Mouse (Mus musculus) bone marrow, adult 2 months (tissue): Measurements from ENCODE around the gene Rnf220. TPM values are rescaled to one million over a fixed set of nuclear protein-coding genes. Genes with fewer than 3 reads are reported as not detected.

ENCODE experiments used
- H3K27ac ChIP-seq: fragments of 200-500 bp; 2 replicates; pipeline ENCODE4 v1.5.1; 2012; ENCODE audit warnings: low read depth, mild to moderate bottlenecking, control low read depth, inconsistent platforms, low read length; ENCODE audit not compliant: control insufficient read depth, poor library complexity, insufficient read depth
- H3K4me1 ChIP-seq: fragments of 200-500 bp; 2 replicates; pipeline ENCODE4 v1.6.1; 2011; ENCODE audit warnings: low read length; ENCODE audit not compliant: control insufficient read depth, insufficient read depth
- H3K4me3 ChIP-seq: fragments of 200-500 bp; replicated peaks from 2 replicates; pipeline ENCODE3; 2011; ENCODE audit warnings: mild to moderate bottlenecking, low read depth, low read length, control low read depth; ENCODE audit not compliant: control insufficient read depth
- CTCF ChIP-seq: fragments of 200-500 bp; IDR thresholded peaks from 2 replicates; pipeline ENCODE4 v1.5.1; 2011; ENCODE audit warnings: low read length, control low read depth; ENCODE audit not compliant: control insufficient read depth, insufficient read depth
- POLR2A ChIP-seq: fragments of 200-500 bp; IDR thresholded peaks from 2 replicates; pipeline ENCODE4 v1.6.1; 2011; ENCODE audit warnings: low read depth, mild to moderate bottlenecking, control low read depth, low read length, borderline replicate concordance; ENCODE audit not compliant: control insufficient read depth
- WGBS: fragments of 180-500 bp; shearing (Covaris S2); methylation state at CpG from one replicate; pipeline ENCODE4 v1.1.7; 2018; 5-methylcytosine and 5-hydroxymethylcytosine counted together
- polyA plus RNA-seq: library from polyadenylated mRNA; stranded (reverse); fragments of >200 nt; gene quantifications from 2 replicates; pipeline ENCODE4 v1.2.4, GENCODE M21; 2011; ENCODE audit warnings: low replicate concordance; ENCODE audit not compliant: missing spikeins, insufficient read depth, insufficient read length

Rnf220 gene
- polyA plus RNA-seq, 1 experiment = 49.6 TPM

DNA sequence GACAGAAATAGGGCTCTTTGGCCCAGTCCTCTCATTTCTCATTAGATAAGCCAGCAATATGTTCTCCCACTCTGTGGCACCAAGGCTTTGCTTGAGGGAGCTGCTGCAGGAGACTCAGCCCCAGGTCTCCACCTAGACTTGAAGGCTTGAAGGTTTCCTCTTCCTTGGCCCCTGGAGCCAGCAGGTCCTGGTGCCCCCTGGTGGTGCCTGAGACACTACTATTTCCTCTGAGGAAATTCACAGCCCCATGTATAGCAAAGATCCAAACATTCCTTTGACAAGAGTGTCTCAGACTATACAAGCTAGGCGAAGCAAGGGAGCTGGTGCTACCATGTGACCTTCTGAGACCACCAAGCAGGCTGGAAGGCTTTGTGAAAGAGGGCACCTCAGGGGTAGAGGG is 31.1 kb upstream of the Rnf220 start:
- TF ChIP-seq POLR2A = no peak
- TF ChIP-seq CTCF = peak; percentile 66
- Histone ChIP-seq H3K27ac (no peak overlapping the region), H3K4me3 (no peak overlapping the region), H3K4me1 (no peaks in the 10 kb centered on the region; the same call in 1 of the 2 replicates)
- WGBS = 20% methylated on average over 1 of the region's 1 CpGs

- no peak for TF ChIP-seq CTCF
- no peak for TF ChIP-seq POLR2A
- H3K4me3 ChIP-seq = no peak overlapping the region
- H3K27ac ChIP-seq = no peak overlapping the region
- H3K4me1 ChIP-seq = no peaks in the 10 kb centered on the region; the same call in 1 of the 2 replicates
- WGBS = 83% methylated on average over 9 of the region's 9 CpGs
Measured at GRCm38 (mm10) chr4:117527116-117527899, 30.5 kb upstream of the Rnf220 start.

GRCm38 (mm10) chr4:117525990-117526389 is 29.1 kb upstream of the Rnf220 start:
- H3K27ac ChIP-seq = no peak overlapping the region
- TF ChIP-seq POLR2A = no peak
- TF ChIP-seq CTCF = no peak
- WGBS = 66% methylated on average over 5 of the region's 5 CpGs
- H3K4me1 ChIP-seq = no peaks in the 10 kb centered on the region; the same call in 1 of the 2 replicates
- H3K4me3 ChIP-seq = no peak overlapping the region

DNA sequence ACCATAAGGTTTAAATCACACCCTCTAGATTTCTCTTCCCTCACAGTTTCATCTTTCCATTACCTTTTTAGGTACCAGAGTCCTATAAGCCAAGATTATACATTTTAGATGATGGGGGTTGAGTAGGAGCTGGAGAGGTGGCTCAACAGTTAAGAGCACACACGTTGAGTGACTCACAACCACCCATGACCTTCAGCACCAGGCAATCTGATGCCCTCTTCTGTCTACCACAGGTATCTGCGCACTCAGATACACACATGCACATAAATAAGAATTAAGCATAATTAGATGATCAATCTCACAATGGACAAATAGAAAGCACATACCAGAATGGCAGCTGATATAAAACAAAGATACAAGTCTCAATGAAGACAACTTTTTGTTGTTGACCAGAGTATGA is 24.5 kb upstream of the Rnf220 start:
- no peak overlapping the region for H3K4me3 ChIP-seq
- H3K27ac ChIP-seq = no peak overlapping the region
- H3K4me1 ChIP-seq = no peaks in the 10 kb centered on the region; the same call in 1 of the 2 replicates
- WGBS = 48% methylated on average over 2 of the region's 2 CpGs
- TF ChIP-seq CTCF (no peak; the same call in 1 of the 2 replicates), POLR2A (no peak)

- no peaks in the 10 kb centered on the region for H3K4me1 ChIP-seq
- no peak overlapping the region for H3K27ac ChIP-seq
- H3K4me3 ChIP-seq = no peak overlapping the region
- WGBS = 89% methylated on average over 4 of the region's 4 CpGs
- TF ChIP-seq CTCF (no peak), POLR2A (no peak)
Measured at GRCm38 (mm10) chr4:117518246-117518645, 21.4 kb upstream of the Rnf220 start.

GRCm38 (mm10) chr4:117499043-117499442 is 2.2 kb upstream of the Rnf220 start:
- no peak overlapping the region for H3K4me3 ChIP-seq
- no peak overlapping the region for H3K27ac ChIP-seq
- no peak for TF ChIP-seq POLR2A
- no peak for TF ChIP-seq CTCF
- H3K4me1 ChIP-seq = no peaks in the 10 kb centered on the region
- WGBS = 82% methylated on average over 8 of the region's 8 CpGs

DNA sequence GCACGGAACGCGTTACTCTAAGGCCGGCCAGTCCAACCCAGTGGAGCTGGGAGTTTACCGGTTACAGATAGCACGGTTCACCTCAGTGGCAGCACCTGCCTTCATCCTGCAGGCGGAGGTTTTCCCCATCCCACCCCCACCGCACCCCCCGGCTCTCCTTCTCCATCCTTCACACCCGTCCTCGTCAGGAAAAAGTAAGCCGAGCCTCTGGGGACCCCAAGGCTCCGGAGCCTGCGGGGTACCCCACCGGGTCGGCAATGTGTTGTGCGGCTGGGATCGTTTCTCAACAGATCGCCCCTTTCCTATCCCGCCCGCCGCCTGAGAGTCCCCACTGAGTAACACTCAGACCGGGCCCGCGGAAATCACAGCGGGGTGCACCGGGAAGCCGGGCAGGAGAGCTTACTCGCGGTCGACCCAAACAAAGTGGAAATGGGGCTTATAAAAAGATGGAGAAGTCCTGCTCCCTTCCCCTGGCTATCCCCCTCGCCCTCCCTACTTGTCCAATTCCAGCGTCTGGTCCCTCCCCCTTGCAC is 917 bp downstream of the Rnf220 start:
- Histone ChIP-seq H3K4me1 (no peaks in the 10 kb centered on the region; the same call in 1 of the 2 replicates), H3K4me3 (peak overlapping the region; percentile 48), H3K27ac (peak overlapping the region; percentile 2; the same call in 1 of the 2 replicates)
- TF ChIP-seq POLR2A (no peak), CTCF (no peak)
- WGBS = under 1% methylated on average over 32 of the region's 33 CpGs

DNA sequence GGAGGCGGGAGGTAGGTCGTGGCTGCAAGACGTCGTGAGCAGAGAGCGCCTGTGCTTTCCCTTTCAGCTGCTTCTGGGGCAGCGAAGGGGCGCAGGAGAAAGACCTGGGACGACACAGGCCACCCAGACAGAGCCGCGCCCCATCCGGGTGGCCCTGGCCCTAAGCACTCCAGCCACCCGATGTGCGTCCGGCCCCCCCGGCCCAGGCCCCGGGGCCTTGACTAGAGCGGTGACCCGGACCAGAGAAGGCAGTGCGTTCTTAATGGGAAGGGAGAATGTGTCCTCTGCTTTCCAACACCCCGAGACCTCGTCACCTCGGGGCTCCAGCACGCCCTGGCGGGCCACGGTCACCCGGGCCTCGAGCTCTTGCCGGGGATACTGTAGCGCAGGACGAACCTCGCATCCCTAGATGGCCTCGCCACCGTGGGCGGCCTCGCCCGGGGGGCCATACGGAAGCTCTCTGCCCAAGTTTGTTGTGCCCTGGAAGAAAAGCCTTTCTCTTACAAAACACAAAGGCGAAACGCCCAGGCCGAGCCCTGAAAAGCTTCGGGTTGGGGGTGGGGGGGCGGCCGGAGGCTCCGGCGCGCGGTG is 1.8 kb downstream of the Rnf220 start:
- WGBS = under 1% methylated on average over 47 of the region's 47 CpGs
- Histone ChIP-seq H3K4me1 (no peaks in the 10 kb centered on the region; the same call in 1 of the 2 replicates), H3K4me3 (peak overlapping the region; percentile 71), H3K27ac (peak overlapping the region; percentile 61)
- no peak for TF ChIP-seq CTCF
- no peak for TF ChIP-seq POLR2A
